Mouse (Mus musculus): ENCODE measurements around the gene Dus2. TPM values are rescaled to one million over a fixed set of nuclear protein-coding genes. Genes with fewer than 3 reads are reported as not detected.
"Not testable (repeated sequence)": the region's sequence is repeated elsewhere in the genome, so short reads cannot be mapped to it uniquely, and the experiment has no call there.

Gene Dus2
- polyA plus RNA-seq, 1 experiment from 2014 or later, result 24.4 TPM

GRCm38 (mm10) chr8:106007891-106008290 is 16.8 kb downstream of the Dus2 start:
- H3K27ac ChIP-seq; H3K9ac ChIP-seq (replicated peaks); H3K27me3 ChIP-seq; ATAC-seq (ENCODE audit: insufficient number of reproducible peaks, insufficient read depth, low FRiP score, low TSS enrichment, low read depth); H3K9me3 ChIP-seq; H3K4me3 ChIP-seq (replicated peaks); H3K4me2 ChIP-seq: not testable (repeated sequence)
- H3K36me3 ChIP-seq, result peaks cover 17% of the 10 kb centered on the region; the same call in 1 of the 2 replicates
- 70% methylated on average over 3 of the region's 3 CpGs for WGBS
- H3K4me1 ChIP-seq (replicated peaks), result peaks cover 14% of the 10 kb centered on the region

GRCm38 (mm10) chr8:106010748-106011642 is 19.9 kb downstream of the Dus2 start:
- Histone ChIP-seq H3K4me3 (replicated peaks) (peak overlapping the region; percentile 93), H3K27ac (peak overlapping the region; percentile 64), H3K9ac (replicated peaks) (peak overlapping the region; percentile 93), H3K4me1 (replicated peaks) (peaks cover 14% of the 10 kb centered on the region), H3K36me3 (peaks cover 23% of the 10 kb centered on the region; the same call in 1 of the 2 replicates), H3K9me3 (no peaks in the 10 kb centered on the region), H3K4me2 (peak overlapping the region; percentile 95), H3K27me3 (no peaks in the 10 kb centered on the region)
- WGBS, result 2% methylated on average over 74 of the region's 74 CpGs
- ATAC-seq (ENCODE audit: insufficient number of reproducible peaks, insufficient read depth, low FRiP score, low TSS enrichment, low read depth), result peak; percentile 91

- 0 out of 2 replicates have a peak, but pooled peaks have one; percentile 52 for ATAC-seq (ENCODE audit: insufficient number of reproducible peaks, insufficient read depth, low FRiP score, low TSS enrichment, low read depth)
- Histone ChIP-seq H3K4me2 (peak within 1 kb of the TSS; percentile 95), H3K4me3 (replicated peaks) (peak within 1 kb of the TSS; percentile 93), H3K36me3 (peaks cover 28% of the 10 kb centered on the region; the same call in 1 of the 2 replicates), H3K27me3 (no peaks in the 10 kb centered on the region), H3K9me3 (no peaks in the 10 kb centered on the region), H3K9ac (replicated peaks) (peak within 1 kb of the TSS; percentile 93), H3K27ac (peak within 1 kb of the TSS; percentile 64), H3K4me1 (replicated peaks) (peaks cover 14% of the 10 kb centered on the region)
- 1% methylated on average over 6 of the region's 6 CpGs for WGBS
These were observed 20.5 kb downstream of the Dus2 start, which contains the start of gene Ddx28 for GRCm38 (mm10) chr8:106011643-106011986. Gene Ddx28 (minus strand): TSS chr8:106011882.

- Histone ChIP-seq H3K4me2 (peak overlapping the region; percentile 95), H3K4me3 (replicated peaks) (peak overlapping the region; percentile 93), H3K36me3 (peaks cover 31% of the 10 kb centered on the region), H3K4me1 (replicated peaks) (peaks cover 14% of the 10 kb centered on the region)
- H3K27me3 ChIP-seq; ATAC-seq (ENCODE audit: insufficient number of reproducible peaks, insufficient read depth, low FRiP score, low TSS enrichment, low read depth); H3K9me3 ChIP-seq; H3K27ac ChIP-seq; H3K9ac ChIP-seq (replicated peaks): not testable (repeated sequence)
- WGBS, result 83% methylated on average over 8 of the region's 8 CpGs
These were observed 21.1 kb downstream of the Dus2 start for GRCm38 (mm10) chr8:106012203-106012602.

GRCm38 (mm10) chr8:106016284-106016683 is 25.1 kb downstream of the Dus2 start:
- ATAC-seq (ENCODE audit: insufficient number of reproducible peaks, insufficient read depth, low FRiP score, low TSS enrichment, low read depth), result no peak
- no peaks in the 10 kb centered on the region for H3K9me3 ChIP-seq
- no peak overlapping the region for H3K9ac ChIP-seq (replicated peaks)
- H3K4me3 ChIP-seq (replicated peaks), result no peak overlapping the region
- no peaks in the 10 kb centered on the region for H3K27me3 ChIP-seq
- peaks cover 28% of the 10 kb centered on the region for H3K36me3 ChIP-seq
- WGBS, result 92% methylated on average over 6 of the region's 6 CpGs
- no peak overlapping the region for H3K4me2 ChIP-seq
- H3K27ac ChIP-seq, result no peak overlapping the region
- peaks cover 3% of the 10 kb centered on the region for H3K4me1 ChIP-seq (replicated peaks)

- H3K27me3 ChIP-seq, result no peaks in the 10 kb centered on the region
- WGBS, result 91% methylated on average over 7 of the region's 7 CpGs
These were observed 26.0 kb downstream of the Dus2 start for GRCm38 (mm10) chr8:106017130-106017529.

GRCm38 (mm10) chr8:106018039-106018438 is 26.9 kb downstream of the Dus2 start:
- WGBS, result 92% methylated on average over 3 of the region's 3 CpGs
- no peaks in the 10 kb centered on the region for H3K9me3 ChIP-seq
- H3K4me3 ChIP-seq (replicated peaks), result no peak overlapping the region
- no peak overlapping the region for H3K27ac ChIP-seq
- H3K27me3 ChIP-seq, result no peaks in the 10 kb centered on the region
- no peak for ATAC-seq (ENCODE audit: insufficient number of reproducible peaks, insufficient read depth, low FRiP score, low TSS enrichment, low read depth)
- H3K4me2 ChIP-seq, result no peak overlapping the region
- H3K9ac ChIP-seq (replicated peaks), result no peak overlapping the region
- H3K4me1 ChIP-seq (replicated peaks), result no peaks in the 10 kb centered on the region
- peaks cover 28% of the 10 kb centered on the region for H3K36me3 ChIP-seq

More at GRCm38 (mm10) chr8:106017130-106017529, 26.0 kb downstream of the Dus2 start:
- Histone ChIP-seq H3K4me2 (no peak overlapping the region), H3K9me3 (no peaks in the 10 kb centered on the region), H3K9ac (replicated peaks) (no peak overlapping the region), H3K4me1 (replicated peaks) (no peaks in the 10 kb centered on the region), H3K36me3 (peaks cover 28% of the 10 kb centered on the region), H3K4me3 (replicated peaks) (no peak overlapping the region), H3K27ac (no peak overlapping the region)
- ATAC-seq (ENCODE audit: insufficient number of reproducible peaks, insufficient read depth, low FRiP score, low TSS enrichment, low read depth), result no peak

GRCm38 (mm10) chr8:106022483-106022882 is 31.3 kb downstream of the Dus2 start:
- no peak overlapping the region for H3K4me3 ChIP-seq (replicated peaks)
- H3K9ac ChIP-seq (replicated peaks), result no peak overlapping the region
- no peak for ATAC-seq (ENCODE audit: insufficient number of reproducible peaks, insufficient read depth, low FRiP score, low TSS enrichment, low read depth)
- H3K27me3 ChIP-seq, result no peaks in the 10 kb centered on the region
- H3K4me2 ChIP-seq, result no peak overlapping the region
- no peaks in the 10 kb centered on the region for H3K9me3 ChIP-seq
- no peaks in the 10 kb centered on the region for H3K4me1 ChIP-seq (replicated peaks)
- no peak overlapping the region for H3K27ac ChIP-seq
- H3K36me3 ChIP-seq, result peaks cover 35% of the 10 kb centered on the region; the same call in 1 of the 2 replicates

GRCm38 (mm10) chr8:106038721-106039120 is 47.6 kb downstream of the Dus2 start:
- Histone ChIP-seq H3K9me3 (no peaks in the 10 kb centered on the region), H3K4me2 (no peak overlapping the region), H3K9ac (replicated peaks) (no peak overlapping the region), H3K36me3 (peaks cover 13% of the 10 kb centered on the region), H3K27ac (no peak overlapping the region), H3K27me3 (no peaks in the 10 kb centered on the region), H3K4me3 (replicated peaks) (no peak overlapping the region), H3K4me1 (replicated peaks) (no peaks in the 10 kb centered on the region)
- 91% methylated on average over 10 of the region's 10 CpGs for WGBS
- no peak for ATAC-seq (ENCODE audit: insufficient number of reproducible peaks, insufficient read depth, low FRiP score, low TSS enrichment, low read depth)

- no peaks in the 10 kb centered on the region for H3K27me3 ChIP-seq
- WGBS, result 86% methylated on average over 4 of the region's 4 CpGs
- no peak overlapping the region for H3K4me3 ChIP-seq (replicated peaks)
- no peak overlapping the region for H3K27ac ChIP-seq
- no peak for ATAC-seq (ENCODE audit: insufficient number of reproducible peaks, insufficient read depth, low FRiP score, low TSS enrichment, low read depth)
- H3K9ac ChIP-seq (replicated peaks), result no peak overlapping the region
- no peaks in the 10 kb centered on the region for H3K9me3 ChIP-seq
- peaks cover 15% of the 10 kb centered on the region for H3K36me3 ChIP-seq
- no peak overlapping the region for H3K4me2 ChIP-seq
- no peaks in the 10 kb centered on the region for H3K4me1 ChIP-seq (replicated peaks)
These were observed 48.5 kb downstream of the Dus2 start for GRCm38 (mm10) chr8:106039605-106040004.

GRCm38 (mm10) chr8:106040218-106040617 is 49.1 kb downstream of the Dus2 start:
- Histone ChIP-seq H3K4me1 (replicated peaks) (no peaks in the 10 kb centered on the region), H3K9ac (replicated peaks) (no peak overlapping the region), H3K27me3 (no peaks in the 10 kb centered on the region), H3K4me2 (no peak overlapping the region), H3K36me3 (peaks cover 21% of the 10 kb centered on the region), H3K27ac (no peak overlapping the region), H3K4me3 (replicated peaks) (no peak overlapping the region), H3K9me3 (no peaks in the 10 kb centered on the region)
- WGBS, result 75% methylated on average over 4 of the region's 4 CpGs
- no peak for ATAC-seq (ENCODE audit: insufficient number of reproducible peaks, insufficient read depth, low FRiP score, low TSS enrichment, low read depth)
